Mouse (Mus musculus) stomach, embryonic 16.5 days (tissue): ENCODE results near the gene Cracr2b. TPM values are rescaled to one million over a fixed set of nuclear protein-coding genes. Genes with fewer than 3 reads are reported as not detected.

Experiments
- ATAC-seq: fragments of 200-750 bp; cut with Nextera tagmentation; 2 replicates; pipeline ENCODE4 v1.8.0; 2017; ENCODE audit warnings: moderate number of reproducible peaks, moderate TSS enrichment; ENCODE audit not compliant: insufficient read depth, low FRiP score
- H3K27ac ChIP-seq: fragments of 300-500 bp; sonication (generic); 2 replicates; pipeline ENCODE4 v1.5.1; 2014; ENCODE audit warnings: low read length
- H3K27me3 ChIP-seq: fragments of 300-500 bp; sonication (generic); 2 replicates; pipeline ENCODE4 v1.6.1; 2014; ENCODE audit warnings: low read length, control low read depth, mixed read lengths; ENCODE audit not compliant: control insufficient read depth, insufficient read depth
- H3K36me3 ChIP-seq: fragments of 300-500 bp; sonication (generic); 2 replicates; pipeline ENCODE4 v1.6.1; 2014; ENCODE audit warnings: low read length; ENCODE audit not compliant: control insufficient read depth, insufficient read depth
- H3K4me1 ChIP-seq: fragments of 300-500 bp; sonication (generic); 2 replicates; pipeline ENCODE4 v1.6.1; 2014; ENCODE audit warnings: low read length, control low read depth, mixed read lengths; ENCODE audit not compliant: control insufficient read depth, insufficient read depth
- H3K4me2 ChIP-seq: fragments of 300-500 bp; sonication (generic); 2 replicates; pipeline ENCODE4 v1.6.1; 2014; ENCODE audit warnings: low read depth, low read length, mixed read lengths
- H3K4me3 ChIP-seq: fragments of 300-500 bp; sonication (generic); replicated peaks from 2 replicates; pipeline ENCODE4 v1.5.1; 2014; ENCODE audit warnings: mild to moderate bottlenecking, low read length
- H3K9ac ChIP-seq: fragments of 300-500 bp; sonication (generic); 2 replicates; pipeline ENCODE4 v1.6.1; 2014; ENCODE audit warnings: low read length
- H3K9me3 ChIP-seq: fragments of 300-500 bp; sonication (generic); replicated peaks from 2 replicates; pipeline ENCODE4 v1.6.1; 2016; ENCODE audit warnings: low read length, control low read depth; ENCODE audit not compliant: control insufficient read depth
- WGBS: fragments of 180-500 bp; shearing (Covaris S2); extraction: QIAGEN DNeasy Blood & Tissue Kit; methylation state at CpG from one replicate; pipeline ENCODE4 v1.1.7; 2014; 5-methylcytosine and 5-hydroxymethylcytosine counted together
- polyA plus RNA-seq: library from polyadenylated mRNA; unstranded; fragments of >200 nt; fragmentation: Nextera tagmentation; extraction: Ambion mirVana; gene quantifications from 2 replicates; pipeline ENCODE4 v1.2.1, GENCODE M21; 2015

Cracr2b gene
- polyA plus RNA-seq, 1 experiment from 2014 or later: 21.4 TPM

DNA sequence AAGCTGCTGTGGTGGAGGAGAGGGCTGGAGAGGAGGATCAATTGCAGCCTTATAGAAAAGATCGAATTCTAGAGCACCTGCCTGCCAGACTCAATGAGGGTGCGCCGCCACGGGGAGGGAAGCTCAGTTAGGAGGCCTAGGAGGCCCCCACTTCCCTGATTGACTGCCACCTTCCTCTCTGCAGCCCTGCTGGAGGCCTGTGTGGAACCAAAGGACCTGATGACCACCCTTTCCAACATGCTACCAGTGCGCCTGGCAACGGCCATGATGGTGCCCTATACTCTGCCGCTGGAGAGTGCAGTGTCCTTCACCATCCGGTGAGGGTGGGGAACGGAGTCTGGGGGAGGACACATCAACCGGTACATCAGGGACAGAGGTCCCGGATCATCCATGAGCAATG lies 2.2 kb upstream of the Cracr2b start:
- Histone ChIP-seq H3K4me1 (peaks cover 24% of the 10 kb centered on the region), H3K4me3 (no peak overlapping the region), H3K4me2 (no peak overlapping the region), H3K9me3 (no peaks in the 10 kb centered on the region), H3K27ac (no peak overlapping the region), H3K9ac (no peak overlapping the region), H3K27me3 (peaks cover 18% of the 10 kb centered on the region), H3K36me3 (no peaks in the 10 kb centered on the region)
- 88% methylated on average over 11 of the region's 11 CpGs for WGBS
- ATAC-seq: no peak

DNA sequence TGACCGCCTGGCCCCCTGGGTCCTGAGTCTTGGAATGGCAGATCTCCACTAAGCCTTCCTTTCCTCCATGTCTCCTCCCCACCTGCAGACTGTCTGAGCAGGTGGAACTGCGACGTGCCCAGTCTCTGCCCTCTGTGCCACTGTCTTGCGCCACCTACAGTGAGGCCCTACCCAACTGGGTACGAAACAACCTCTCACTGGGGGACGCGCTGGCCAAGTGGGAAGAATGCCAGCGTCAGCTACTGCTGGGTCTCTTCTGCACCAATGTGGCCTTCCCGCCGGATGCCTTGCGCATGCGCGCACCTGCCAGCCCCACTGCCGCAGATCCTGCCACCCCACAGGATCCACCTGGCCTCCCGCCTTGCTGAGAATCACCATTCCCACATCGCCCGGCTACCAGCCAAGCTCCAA lies 1.6 kb upstream of the Cracr2b start:
- no peak overlapping the region for H3K4me3 ChIP-seq
- peaks cover 21% of the 10 kb centered on the region for H3K27me3 ChIP-seq
- H3K9me3 ChIP-seq: no peaks in the 10 kb centered on the region
- no peak for ATAC-seq
- H3K4me2 ChIP-seq: no peak overlapping the region
- H3K9ac ChIP-seq: no peak overlapping the region
- H3K4me1 ChIP-seq: peaks cover 24% of the 10 kb centered on the region
- WGBS: 90% methylated on average over 17 of the region's 17 CpGs
- H3K27ac ChIP-seq: no peak overlapping the region
- H3K36me3 ChIP-seq: no peaks in the 10 kb centered on the region

DNA sequence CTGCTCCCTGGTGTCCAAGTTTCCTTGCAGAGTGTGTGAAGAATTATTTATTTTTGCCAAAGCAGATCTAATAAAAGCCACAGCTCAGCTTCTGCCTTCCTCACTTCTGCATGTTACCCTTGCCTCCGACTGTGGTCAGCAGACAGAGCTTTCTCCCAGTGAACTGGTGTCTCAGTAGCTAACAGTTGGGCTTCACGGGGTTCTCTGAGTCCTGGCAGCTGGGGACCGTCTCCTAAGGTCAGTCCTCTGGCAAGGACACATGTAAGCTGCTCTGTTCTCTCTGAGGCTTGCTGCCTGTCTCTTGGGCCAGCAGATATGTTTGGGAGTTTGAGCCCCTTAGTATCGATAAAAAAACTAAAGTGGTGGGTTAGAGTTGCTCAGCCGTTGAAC lies 898 bp upstream of the Cracr2b start:
- no peak overlapping the region for H3K4me2 ChIP-seq
- H3K4me3 ChIP-seq: no peak overlapping the region
- peaks cover 31% of the 10 kb centered on the region for H3K4me1 ChIP-seq
- no peaks in the 10 kb centered on the region for H3K36me3 ChIP-seq
- peaks cover 23% of the 10 kb centered on the region for H3K27me3 ChIP-seq
- WGBS: 37% methylated on average over 5 of the region's 5 CpGs
- H3K9ac ChIP-seq: no peak overlapping the region
- no peak overlapping the region; the same call in 1 of the 2 replicates for H3K27ac ChIP-seq
- no peak for ATAC-seq
- no peaks in the 10 kb centered on the region for H3K9me3 ChIP-seq

DNA sequence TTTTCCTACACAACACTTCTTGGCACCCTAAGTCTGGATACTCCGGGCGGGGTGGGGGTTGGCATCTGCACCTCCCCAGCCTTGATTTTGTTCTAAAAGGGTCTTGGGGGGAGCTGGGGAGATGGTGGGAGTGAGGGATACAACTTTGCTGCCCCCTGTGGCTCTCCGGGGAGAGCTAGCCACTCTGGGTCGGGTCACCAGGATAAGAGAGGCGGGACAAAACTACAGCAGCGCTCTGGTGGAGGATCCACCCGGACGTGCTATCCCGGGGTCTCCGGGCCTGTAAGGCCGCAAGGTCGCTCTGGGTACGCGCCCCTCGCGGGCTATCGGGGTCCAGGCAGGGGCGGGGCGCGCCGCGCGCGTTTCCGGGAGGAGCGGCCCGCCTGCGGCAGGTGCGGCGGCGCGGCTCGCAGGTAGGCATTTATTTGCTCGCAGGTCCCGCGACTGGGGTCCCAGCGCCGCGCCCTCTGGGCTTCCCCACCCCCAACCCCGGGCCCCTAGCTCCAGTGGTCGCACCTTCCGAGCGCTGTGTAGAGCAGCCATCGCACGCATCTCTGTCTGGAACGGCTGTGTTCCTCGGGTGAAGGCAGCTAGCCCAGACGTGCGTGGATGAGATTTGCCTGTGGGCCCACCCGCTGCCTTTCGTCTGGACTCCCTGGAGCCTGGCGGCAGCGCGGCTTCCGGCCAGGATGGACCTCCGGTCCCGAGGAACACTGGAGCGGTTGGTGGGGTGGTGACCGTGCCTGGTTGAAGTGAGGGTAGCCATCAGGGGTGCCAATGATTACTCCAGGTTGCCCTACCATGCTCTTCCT lies 833 bp downstream of the Cracr2b start:
- no peak for ATAC-seq
- H3K9me3 ChIP-seq: no peaks in the 10 kb centered on the region
- peak overlapping the region; percentile 52 for H3K4me3 ChIP-seq
- H3K4me2 ChIP-seq: peak overlapping the region; percentile 85
- peak overlapping the region; percentile 36 for H3K27ac ChIP-seq
- peaks cover 24% of the 10 kb centered on the region for H3K27me3 ChIP-seq
- WGBS: 3% methylated on average over 59 of the region's 59 CpGs
- H3K36me3 ChIP-seq: no peaks in the 10 kb centered on the region
- peak overlapping the region; percentile 75 for H3K9ac ChIP-seq
- peaks cover 45% of the 10 kb centered on the region for H3K4me1 ChIP-seq

DNA sequence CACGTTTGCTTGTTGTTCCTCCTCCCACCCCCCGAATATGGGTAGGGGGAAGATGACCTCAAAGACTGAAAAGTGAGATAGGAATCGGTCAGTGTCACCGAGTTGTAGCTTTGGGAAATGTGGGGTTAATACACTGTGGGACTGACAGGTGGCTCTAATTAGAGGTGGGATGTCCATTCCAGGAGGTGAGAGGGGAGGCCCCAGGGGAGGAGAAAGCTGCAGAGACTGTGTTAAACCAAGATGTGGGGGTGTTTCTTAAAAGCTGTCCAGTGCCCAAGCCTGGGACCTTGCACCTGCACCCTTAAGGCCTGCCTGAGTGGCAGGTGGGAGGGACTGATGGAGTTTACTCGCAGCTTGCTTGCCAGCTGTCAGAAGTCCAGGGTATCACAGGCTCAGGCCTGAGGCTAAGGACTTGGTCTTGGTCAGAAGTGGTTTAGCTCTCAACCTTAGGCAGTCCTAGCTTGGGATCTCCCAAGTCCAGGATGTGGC lies 1.5 kb downstream of the Cracr2b start:
- Histone ChIP-seq H3K27me3 (peaks cover 24% of the 10 kb centered on the region), H3K4me2 (peak overlapping the region; percentile 85), H3K4me3 (peak overlapping the region; percentile 52), H3K36me3 (no peaks in the 10 kb centered on the region), H3K4me1 (peaks cover 49% of the 10 kb centered on the region), H3K27ac (no peak overlapping the region), H3K9ac (peak overlapping the region; percentile 75), H3K9me3 (no peaks in the 10 kb centered on the region)
- ATAC-seq: 0 out of 2 replicates have a peak, but pooled peaks have one; percentile 7
- 17% methylated on average over 5 of the region's 5 CpGs for WGBS

DNA sequence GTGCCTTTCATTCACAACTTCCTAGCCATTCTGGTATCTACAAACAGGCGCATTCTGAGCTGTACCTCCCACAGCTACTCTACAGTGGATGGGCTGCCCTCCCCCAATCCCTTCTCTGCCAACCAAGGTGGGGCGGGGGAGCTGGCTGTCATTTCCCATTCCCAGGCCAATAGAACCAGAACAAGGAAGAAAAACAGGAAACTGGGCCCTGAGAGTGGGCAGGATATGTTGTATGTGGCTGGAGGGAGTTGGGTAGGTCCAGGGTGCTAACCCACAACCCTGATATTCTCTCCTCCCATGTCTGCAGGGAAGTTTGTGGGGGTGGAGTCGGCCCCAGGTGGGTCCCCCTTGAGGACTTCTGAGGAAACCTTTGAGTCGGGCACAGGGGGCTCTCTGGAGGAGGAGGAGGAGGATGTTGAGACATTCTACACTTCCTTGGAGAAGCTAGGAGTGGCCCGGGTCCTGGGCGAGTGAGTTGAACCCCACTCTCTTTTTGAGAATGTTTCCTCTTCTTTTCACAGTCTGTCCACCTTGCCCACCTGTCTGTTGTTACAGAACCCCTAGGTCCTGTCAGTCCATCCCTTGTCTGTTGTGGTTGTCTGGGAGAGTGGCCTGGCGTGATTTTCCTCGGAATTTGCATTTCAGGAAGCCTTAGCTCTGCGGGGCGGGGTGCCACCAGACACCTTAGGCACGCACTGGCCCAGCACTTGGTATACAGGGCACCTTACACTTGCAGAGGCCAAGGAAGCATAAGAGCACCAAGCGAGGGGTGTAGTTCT lies 3.1 kb downstream of the Cracr2b start:
- Histone ChIP-seq H3K9me3 (no peaks in the 10 kb centered on the region), H3K4me3 (peak overlapping the region; percentile 22), H3K27me3 (peaks cover 24% of the 10 kb centered on the region), H3K4me2 (peak overlapping the region; percentile 45), H3K27ac (no peak overlapping the region), H3K36me3 (no peaks in the 10 kb centered on the region), H3K9ac (0 out of 2 replicates have a peak overlapping the region, but pooled peaks have one; percentile 59), H3K4me1 (peaks cover 58% of the 10 kb centered on the region)
- 39% methylated on average over 12 of the region's 12 CpGs for WGBS
- no peak for ATAC-seq

DNA sequence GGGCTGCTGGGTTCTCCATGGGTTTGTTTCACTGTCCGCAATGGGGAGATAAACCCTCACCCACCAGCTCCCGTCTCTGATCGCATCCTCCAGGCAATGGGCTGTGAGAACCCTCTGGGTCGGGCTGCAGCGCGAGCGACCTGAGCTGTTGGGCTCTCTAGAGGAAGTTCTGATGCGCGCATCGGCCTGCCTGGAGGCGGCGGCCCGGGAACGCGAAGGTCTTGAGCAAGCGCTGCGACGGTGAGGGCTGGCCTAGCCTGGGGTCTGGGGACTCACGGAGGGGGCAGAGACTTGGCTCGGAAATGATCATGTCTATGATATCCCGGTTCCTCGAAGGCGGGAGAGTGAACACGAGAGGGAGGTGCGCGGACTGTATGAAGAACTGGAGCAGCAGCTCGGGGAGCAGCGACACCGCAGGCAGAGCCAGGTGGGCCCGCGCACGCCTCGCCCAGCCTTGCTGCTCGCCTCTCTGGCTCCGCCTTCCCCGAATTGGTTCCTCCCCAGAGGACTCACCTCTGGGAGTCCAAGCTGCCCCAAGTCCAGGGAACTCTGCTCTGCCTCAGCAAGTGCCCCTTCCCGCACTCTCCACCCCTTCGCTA lies 3.8 kb downstream of the Cracr2b start:
- H3K36me3 ChIP-seq: peaks cover 2% of the 10 kb centered on the region; the same call in 1 of the 2 replicates
- peak overlapping the region; percentile 45 for H3K4me2 ChIP-seq
- WGBS: 12% methylated on average over 32 of the region's 38 CpGs
- H3K4me3 ChIP-seq: peak overlapping the region; percentile 22
- no peak overlapping the region for H3K27ac ChIP-seq
- H3K27me3 ChIP-seq: peaks cover 24% of the 10 kb centered on the region
- ATAC-seq: no peak
- H3K9ac ChIP-seq: peak overlapping the region; percentile 59
- H3K4me1 ChIP-seq: peaks cover 65% of the 10 kb centered on the region
- no peaks in the 10 kb centered on the region for H3K9me3 ChIP-seq

DNA sequence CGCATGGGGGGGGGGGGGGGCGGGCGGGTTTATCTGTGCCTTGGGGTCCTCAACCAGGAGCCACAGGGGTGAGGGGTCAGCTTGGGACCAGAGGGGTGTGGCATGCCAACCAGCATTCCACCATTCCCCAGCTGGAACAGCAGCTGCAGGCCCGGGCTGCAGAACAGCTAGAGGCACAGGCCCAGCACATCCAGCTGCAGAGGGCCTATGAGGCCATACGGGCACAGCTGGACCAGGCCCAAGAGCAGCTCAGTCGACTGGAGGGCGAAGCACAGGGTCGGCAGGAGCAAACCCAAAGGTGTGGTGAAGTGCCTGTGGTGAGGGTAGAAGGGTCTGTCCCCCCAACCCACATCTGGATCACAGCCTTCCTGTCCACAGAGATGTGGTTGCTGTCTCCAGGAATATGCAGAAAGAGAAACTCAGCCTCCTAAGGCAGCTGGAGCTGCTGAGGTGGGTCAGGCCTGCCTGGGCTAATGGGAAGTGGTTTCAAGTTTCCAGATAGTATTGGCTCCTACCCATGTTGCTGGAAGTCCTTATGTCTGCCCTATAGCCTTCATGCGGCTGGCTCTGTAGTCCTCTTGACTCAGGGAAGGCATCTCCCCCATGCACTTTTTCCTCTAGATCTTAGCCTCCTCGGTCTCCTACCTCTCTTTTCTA lies 4.6 kb downstream of the Cracr2b start:
- Histone ChIP-seq H3K4me3 (no peak overlapping the region), H3K27ac (no peak overlapping the region), H3K27me3 (peaks cover 24% of the 10 kb centered on the region), H3K9ac (peak overlapping the region; percentile 59; the same call in 1 of the 2 replicates), H3K4me2 (peak overlapping the region; percentile 45), H3K4me1 (peaks cover 58% of the 10 kb centered on the region), H3K36me3 (peaks cover 8% of the 10 kb centered on the region; the same call in 1 of the 2 replicates), H3K9me3 (no peaks in the 10 kb centered on the region)
- 40% methylated on average over 8 of the region's 10 CpGs for WGBS
- ATAC-seq: no peak
